Mouse (Mus musculus): ENCODE measurements around the gene Tmco4.

The Tmco4 gene

GRCm38 (mm10) chr4:139096201-139096600 lies 123.5 kb downstream of the Tmco4 start:
- DNase-seq, result no peak

GRCm38 (mm10) chr4:139100326-139100725 lies 127.6 kb downstream of the Tmco4 start:
- DNase-seq, result no peak

GRCm38 (mm10) chr4:139101546-139101945 lies 128.9 kb downstream of the Tmco4 start:
- DNase-seq, result no peak

GRCm38 (mm10) chr4:139105453-139105852 lies 132.8 kb downstream of the Tmco4 start:
- DNase-seq, result no peak

Measured in B cell, adult 2 months (primary cell).